Mouse (Mus musculus) forebrain, embryonic 16.5 days (tissue): ENCODE results near the gene Dennd1a. TPM values are rescaled to one million over a fixed set of nuclear protein-coding genes. Genes with fewer than 3 reads are reported as not detected.
A peak's percentile ranks its signal among the peaks of the same experiment; 100 is the strongest.

Experiments
- ATAC-seq: fragments of 200-750 bp; cut with Nextera tagmentation; 2 replicates; pipeline ENCODE4 v1.8.0; 2017; ENCODE audit warnings: mild to moderate bottlenecking, moderate library complexity
- H3K27ac ChIP-seq: fragments of 300-500 bp; sonication (generic); 2 replicates; pipeline ENCODE4 v1.5.1; 2014; ENCODE audit warnings: low read length, control low read depth
- H3K27me3 ChIP-seq: fragments of 300-500 bp; sonication (generic); replicated peaks from 2 replicates; pipeline ENCODE4 v1.6.1; 2014; ENCODE audit warnings: low read length; ENCODE audit not compliant: control insufficient read depth, insufficient read depth
- H3K36me3 ChIP-seq: fragments of 300-500 bp; sonication (generic); 2 replicates; pipeline ENCODE4 v1.6.1; 2014; ENCODE audit not compliant: control insufficient read depth, insufficient read depth
- H3K4me1 ChIP-seq: fragments of 300-500 bp; sonication (generic); replicated peaks from 2 replicates; pipeline ENCODE4 v1.6.1; 2014; ENCODE audit warnings: low read length; ENCODE audit not compliant: control insufficient read depth, insufficient read depth
- H3K4me2 ChIP-seq: fragments of 300-500 bp; sonication (generic); 2 replicates; pipeline ENCODE4 v1.6.1; 2014; ENCODE audit warnings: mild to moderate bottlenecking, low read length, control low read depth
- H3K4me3 ChIP-seq: fragments of 300-500 bp; sonication (generic); replicated peaks from 2 replicates; pipeline ENCODE4 v1.5.1; 2014; ENCODE audit warnings: mild to moderate bottlenecking, low read length, control low read depth
- H3K9ac ChIP-seq: fragments of 300-500 bp; sonication (generic); replicated peaks from 2 replicates; pipeline ENCODE4 v1.6.1; 2014; ENCODE audit warnings: low read depth, low read length, control low read depth
- H3K9me3 ChIP-seq: fragments of 300-500 bp; sonication (generic); 2 replicates; pipeline ENCODE4 v1.6.1; 2016; ENCODE audit warnings: low read length; ENCODE audit not compliant: control insufficient read depth
- WGBS: fragments of 180-500 bp; shearing (Covaris S2); extraction: QIAGEN DNeasy Blood & Tissue Kit; methylation state at CpG from one replicate; pipeline ENCODE4 v1.1.7; 2014; 5-methylcytosine and 5-hydroxymethylcytosine counted together
- polyA plus RNA-seq: library from polyadenylated mRNA; unstranded; fragments of >200 nt; fragmentation: Nextera tagmentation; extraction: Ambion mirVana; gene quantifications from 2 replicates; pipeline ENCODE4 v1.2.1, GENCODE M21; 2015

The Dennd1a gene
- polyA plus RNA-seq, 1 experiment from 2014 or later, result 19.5 TPM

DNA sequence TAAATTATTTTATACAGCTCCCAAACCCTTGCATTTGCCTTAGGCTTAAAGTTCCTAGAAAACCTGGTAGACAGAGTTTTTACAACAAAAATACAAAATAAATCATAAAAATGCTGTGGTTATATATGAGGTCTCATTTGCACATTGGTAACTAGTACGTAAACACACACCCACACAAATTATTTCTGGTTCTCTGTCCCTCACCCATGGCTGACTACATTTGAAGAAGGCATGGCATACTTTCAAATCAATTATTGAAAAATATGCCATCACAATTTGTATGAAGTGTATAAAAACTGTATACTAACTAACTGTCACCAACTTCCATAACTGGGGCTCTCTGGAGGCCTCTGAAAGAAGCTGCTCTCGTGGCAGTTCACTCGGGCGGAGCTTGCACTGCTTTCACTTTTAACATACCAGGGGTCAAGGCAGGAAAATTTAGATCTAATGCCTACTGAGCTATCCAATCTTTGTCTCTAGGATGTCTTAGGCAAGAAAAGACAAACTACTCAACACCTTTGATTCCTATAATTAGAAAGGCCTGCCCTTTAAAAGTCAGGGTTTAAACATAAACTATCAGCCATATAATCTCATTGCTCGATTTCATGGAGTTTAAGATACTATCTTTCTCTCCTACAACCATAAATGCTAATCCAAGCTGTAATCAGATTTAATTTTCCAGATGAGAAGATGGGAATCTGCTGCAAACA lies 122.7 kb downstream of the Dennd1a start:
- no peak for ATAC-seq
- no peaks in the 10 kb centered on the region for H3K4me1 ChIP-seq
- H3K9me3 ChIP-seq, result no peaks in the 10 kb centered on the region
- H3K9ac ChIP-seq, result no peak overlapping the region
- H3K27me3 ChIP-seq, result no peaks in the 10 kb centered on the region
- no peak overlapping the region for H3K4me2 ChIP-seq
- no peak overlapping the region for H3K27ac ChIP-seq
- WGBS, result 67% methylated on average over 5 of the region's 5 CpGs
- H3K4me3 ChIP-seq, result no peak overlapping the region
- no peaks in the 10 kb centered on the region for H3K36me3 ChIP-seq

DNA sequence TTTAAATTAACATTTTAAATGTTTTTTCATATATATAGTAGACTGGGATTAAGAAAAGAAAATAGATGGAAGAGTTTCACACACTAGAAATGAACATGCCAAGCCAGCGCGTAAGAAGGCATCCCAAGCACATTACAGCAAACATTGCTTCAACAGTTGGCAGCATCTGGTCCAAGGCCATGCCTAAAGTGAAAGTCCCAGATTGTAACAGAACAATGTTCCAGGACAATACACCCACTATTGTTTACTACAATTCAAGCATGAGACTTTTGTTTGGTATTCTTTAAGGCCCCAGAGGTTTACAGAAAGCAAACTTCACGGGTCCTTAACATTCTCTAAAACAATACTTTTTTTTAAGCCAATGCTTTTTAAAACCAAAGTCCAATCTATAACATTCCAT lies 124.7 kb downstream of the Dennd1a start:
- H3K27me3 ChIP-seq, result no peaks in the 10 kb centered on the region
- no peaks in the 10 kb centered on the region for H3K36me3 ChIP-seq
- H3K9me3 ChIP-seq, result no peaks in the 10 kb centered on the region
- no peak overlapping the region for H3K4me2 ChIP-seq
- WGBS, result 36% methylated on average over 3 of the region's 3 CpGs
- no peaks in the 10 kb centered on the region for H3K4me1 ChIP-seq
- no peak overlapping the region for H3K9ac ChIP-seq
- no peak for ATAC-seq
- H3K4me3 ChIP-seq, result no peak overlapping the region
- no peak overlapping the region for H3K27ac ChIP-seq

DNA sequence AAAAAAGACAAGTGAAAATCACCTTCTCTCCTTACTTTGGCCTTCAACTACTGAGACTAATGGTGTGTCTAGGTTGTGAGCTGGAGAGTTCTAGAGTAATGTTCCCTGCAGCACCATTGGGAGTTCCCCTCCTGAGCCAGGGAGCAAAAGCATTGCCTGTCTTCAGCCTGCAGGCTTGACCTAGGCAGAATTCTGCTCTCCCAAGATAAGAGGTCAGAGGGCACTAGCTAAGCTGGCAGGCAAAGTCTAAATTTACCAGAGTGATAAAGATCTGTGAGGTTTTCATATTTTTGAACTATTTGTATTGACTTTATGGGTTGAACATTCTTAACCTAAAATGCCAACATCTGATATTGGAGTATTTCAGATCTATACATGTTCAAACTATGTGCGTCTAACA lies 125.7 kb downstream of the Dennd1a start:
- Histone ChIP-seq H3K27ac (no peak overlapping the region), H3K4me2 (no peak overlapping the region), H3K9ac (no peak overlapping the region), H3K9me3 (no peaks in the 10 kb centered on the region), H3K4me3 (no peak overlapping the region), H3K4me1 (no peaks in the 10 kb centered on the region), H3K36me3 (no peaks in the 10 kb centered on the region), H3K27me3 (no peaks in the 10 kb centered on the region)
- no peak for ATAC-seq
- WGBS, result 74% methylated on average over 1 of the region's 1 CpGs

DNA sequence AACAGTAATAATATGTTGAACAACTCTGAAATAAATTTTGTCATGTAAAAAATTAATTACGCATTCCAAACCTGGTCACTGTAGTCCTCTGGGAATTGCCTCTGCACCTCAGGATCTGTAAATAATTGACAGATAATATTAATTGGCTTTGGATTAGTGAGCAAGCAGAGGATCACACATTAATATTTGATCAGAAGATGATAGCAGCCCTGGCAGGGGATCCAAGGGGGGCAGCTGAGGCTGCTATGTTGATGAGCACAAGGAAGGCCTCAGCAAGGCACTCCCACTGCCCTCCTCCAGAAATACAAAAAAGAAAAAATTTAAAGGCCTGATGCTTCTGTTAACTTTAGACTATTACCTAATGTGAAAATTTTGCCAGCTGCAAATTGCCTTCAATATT lies 127.5 kb downstream of the Dennd1a start:
- H3K4me3 ChIP-seq, result no peak overlapping the region
- ATAC-seq, result no peak
- H3K27ac ChIP-seq, result no peak overlapping the region

DNA sequence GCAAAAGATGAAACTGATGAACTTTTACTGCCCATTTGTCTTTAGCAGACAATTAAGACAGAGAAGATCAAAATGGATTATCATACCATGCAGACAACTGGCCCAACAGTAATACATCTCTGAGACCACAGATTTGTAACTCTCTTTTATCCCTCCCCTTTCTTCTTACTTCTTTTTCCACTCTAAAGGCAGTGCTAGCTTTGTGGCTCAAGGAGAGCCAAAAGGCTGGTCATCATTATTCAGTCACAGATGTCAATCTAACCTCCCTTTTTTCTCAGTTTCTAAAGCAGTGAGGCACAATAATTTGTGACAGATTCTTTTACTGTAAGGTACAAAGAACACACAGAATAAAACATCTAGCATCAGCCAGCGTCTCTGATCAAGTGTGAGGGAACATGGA lies 130.2 kb downstream of the Dennd1a start:
- Histone ChIP-seq H3K27ac (peak overlapping the region; percentile 19; the same call in 1 of the 2 replicates), H3K4me1 (no peaks in the 10 kb centered on the region), H3K27me3 (no peaks in the 10 kb centered on the region), H3K4me3 (no peak overlapping the region), H3K4me2 (no peak overlapping the region), H3K9me3 (no peaks in the 10 kb centered on the region), H3K9ac (no peak overlapping the region), H3K36me3 (no peaks in the 10 kb centered on the region)
- WGBS, result 17% methylated on average over 1 of the region's 1 CpGs
- ATAC-seq, result peak; percentile 57; the same call in 1 of the 2 replicates

More for the DNA sequence above, 127.5 kb downstream of the Dennd1a start:
- H3K4me1 ChIP-seq, result no peaks in the 10 kb centered on the region
- H3K36me3 ChIP-seq, result no peaks in the 10 kb centered on the region
- H3K9me3 ChIP-seq, result no peaks in the 10 kb centered on the region
- WGBS, result 93% methylated on average over 1 of the region's 1 CpGs
- H3K9ac ChIP-seq, result no peak overlapping the region
- no peak overlapping the region for H3K4me2 ChIP-seq
- no peaks in the 10 kb centered on the region for H3K27me3 ChIP-seq

DNA sequence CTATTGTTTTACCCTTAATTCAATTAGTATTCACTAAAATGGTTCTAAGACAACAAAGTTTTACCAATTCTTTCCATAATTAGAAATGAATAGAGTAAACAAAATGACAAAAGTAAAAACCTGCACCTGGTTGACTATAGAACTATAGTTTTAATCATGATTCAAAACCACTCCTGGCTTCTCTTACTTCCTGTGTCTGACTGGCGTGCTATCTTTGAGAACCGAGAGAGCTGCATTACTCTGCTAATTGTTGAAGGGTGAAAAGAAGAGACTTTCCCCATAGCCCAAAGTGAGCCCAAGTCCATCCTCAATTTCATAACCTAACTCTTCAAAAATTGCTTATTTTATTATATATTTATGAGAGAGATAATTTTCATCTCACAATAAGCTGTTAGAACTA lies 131.2 kb downstream of the Dennd1a start:
- H3K27me3 ChIP-seq, result no peaks in the 10 kb centered on the region
- no peaks in the 10 kb centered on the region for H3K36me3 ChIP-seq
- ATAC-seq, result no peak
- no peak overlapping the region for H3K9ac ChIP-seq
- 31% methylated on average over 2 of the region's 2 CpGs for WGBS
- no peak overlapping the region for H3K4me3 ChIP-seq
- H3K27ac ChIP-seq, result no peak overlapping the region
- no peak overlapping the region for H3K4me2 ChIP-seq
- H3K9me3 ChIP-seq, result no peaks in the 10 kb centered on the region
- no peaks in the 10 kb centered on the region for H3K4me1 ChIP-seq

DNA sequence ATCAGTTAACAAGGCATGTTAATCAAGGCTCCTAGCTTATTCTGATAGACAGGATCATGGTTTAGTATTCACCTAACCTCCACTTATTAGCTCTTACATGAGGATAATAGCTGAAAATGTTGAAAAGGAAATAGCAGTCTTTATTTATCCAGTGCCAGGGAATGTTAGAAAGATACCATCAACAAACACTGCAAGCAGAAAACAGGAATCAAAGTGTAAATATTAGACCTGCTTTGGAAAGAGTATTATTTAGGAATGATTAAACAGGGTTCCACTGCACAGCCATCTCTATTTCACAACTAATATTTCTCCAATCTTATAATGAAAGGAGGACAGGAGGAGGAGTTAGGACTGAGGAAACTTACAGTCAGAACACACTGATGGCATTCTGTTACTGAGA lies 142.4 kb downstream of the Dennd1a start:
- no peak overlapping the region for H3K9ac ChIP-seq
- H3K36me3 ChIP-seq, result no peaks in the 10 kb centered on the region
- H3K9me3 ChIP-seq, result no peaks in the 10 kb centered on the region
- H3K27ac ChIP-seq, result no peak overlapping the region
- no peak overlapping the region for H3K4me2 ChIP-seq
- no peak overlapping the region for H3K4me3 ChIP-seq
- peaks cover 18% of the 10 kb centered on the region for H3K4me1 ChIP-seq
- ATAC-seq, result no peak
- H3K27me3 ChIP-seq, result no peaks in the 10 kb centered on the region

DNA sequence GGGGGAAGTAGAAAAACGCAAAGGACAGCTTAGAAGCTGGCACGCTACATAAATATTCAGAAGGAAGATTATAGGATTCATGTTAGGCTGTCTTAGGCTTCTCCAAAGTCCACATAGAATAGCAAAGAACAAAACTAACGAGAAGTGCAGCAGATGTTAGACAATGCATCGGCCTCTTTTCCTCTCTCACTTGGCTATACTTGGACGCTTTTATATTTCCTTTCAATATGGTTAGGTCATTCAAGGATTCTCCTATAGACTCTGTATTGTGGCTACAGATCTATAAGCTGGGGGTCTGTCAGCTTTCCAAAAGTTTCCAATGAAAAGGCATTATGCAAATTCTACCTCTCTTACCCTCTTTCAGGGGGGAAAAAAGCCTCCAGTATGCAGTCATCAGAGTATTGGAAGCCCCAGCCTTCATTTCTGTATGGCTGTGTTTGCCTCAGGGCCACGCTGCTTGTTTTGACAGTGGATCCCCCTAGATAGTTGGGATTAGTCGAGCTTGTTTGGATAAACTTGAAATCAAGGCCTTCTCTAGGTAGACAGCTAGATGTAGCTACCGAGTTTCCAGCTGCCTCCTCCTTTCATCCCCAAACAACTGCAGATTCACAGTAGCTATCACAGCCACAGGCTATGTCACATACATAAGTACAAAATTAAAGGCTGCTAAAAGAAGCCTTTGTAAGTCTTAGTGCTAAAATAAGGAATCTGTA lies 143.0 kb downstream of the Dennd1a start:
- Histone ChIP-seq H3K27me3 (no peaks in the 10 kb centered on the region), H3K4me1 (peaks cover 18% of the 10 kb centered on the region), H3K27ac (peak overlapping the region; percentile 25), H3K4me2 (no peak overlapping the region), H3K9ac (no peak overlapping the region), H3K4me3 (no peak overlapping the region), H3K36me3 (no peaks in the 10 kb centered on the region), H3K9me3 (no peaks in the 10 kb centered on the region)
- WGBS, result 10% methylated on average over 8 of the region's 8 CpGs
- peak; percentile 76 for ATAC-seq

DNA sequence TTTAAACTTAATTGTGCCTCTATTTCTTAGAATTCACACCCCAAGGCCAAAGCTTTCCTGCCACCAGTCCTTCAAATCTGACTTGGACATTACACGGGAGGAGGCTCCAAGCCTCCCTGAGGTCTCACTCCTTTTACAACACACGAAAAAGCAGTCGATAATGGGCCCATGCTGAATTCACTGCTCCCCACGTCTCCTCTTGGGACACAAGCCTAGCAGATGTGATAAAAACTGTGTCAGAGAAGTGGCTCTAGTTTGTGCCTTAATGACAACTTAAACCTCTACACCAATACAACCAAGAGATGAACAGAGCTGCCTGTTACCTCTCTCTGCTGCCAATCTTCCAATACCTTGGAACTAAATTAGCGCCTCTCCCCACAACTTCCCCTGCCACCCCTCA lies 144.3 kb downstream of the Dennd1a start:
- WGBS, result 15% methylated on average over 5 of the region's 5 CpGs
- H3K9ac ChIP-seq, result 0 out of 2 replicates have a peak overlapping the region, but pooled peaks have one; percentile 5
- peak overlapping the region; percentile 65 for H3K27ac ChIP-seq
- H3K4me1 ChIP-seq, result peaks cover 18% of the 10 kb centered on the region
- H3K36me3 ChIP-seq, result no peaks in the 10 kb centered on the region
- H3K27me3 ChIP-seq, result no peaks in the 10 kb centered on the region
- no peak overlapping the region for H3K4me3 ChIP-seq
- H3K4me2 ChIP-seq, result 0 out of 2 replicates have a peak overlapping the region, but pooled peaks have one; percentile 3
- H3K9me3 ChIP-seq, result no peaks in the 10 kb centered on the region
- peak; percentile 32 for ATAC-seq
